Mouse (Mus musculus) right cerebral cortex, postnatal 10 days (tissue): ENCODE results near the gene Zdhhc5.

ENCODE experiments used
- DNase-seq, 2 experiments: peaks; one replicate each; pipeline ENCODE4 v3.0.0; 2021; ENCODE audit warnings: low spot score in 2 of 2

Zdhhc5 gene

DNA sequence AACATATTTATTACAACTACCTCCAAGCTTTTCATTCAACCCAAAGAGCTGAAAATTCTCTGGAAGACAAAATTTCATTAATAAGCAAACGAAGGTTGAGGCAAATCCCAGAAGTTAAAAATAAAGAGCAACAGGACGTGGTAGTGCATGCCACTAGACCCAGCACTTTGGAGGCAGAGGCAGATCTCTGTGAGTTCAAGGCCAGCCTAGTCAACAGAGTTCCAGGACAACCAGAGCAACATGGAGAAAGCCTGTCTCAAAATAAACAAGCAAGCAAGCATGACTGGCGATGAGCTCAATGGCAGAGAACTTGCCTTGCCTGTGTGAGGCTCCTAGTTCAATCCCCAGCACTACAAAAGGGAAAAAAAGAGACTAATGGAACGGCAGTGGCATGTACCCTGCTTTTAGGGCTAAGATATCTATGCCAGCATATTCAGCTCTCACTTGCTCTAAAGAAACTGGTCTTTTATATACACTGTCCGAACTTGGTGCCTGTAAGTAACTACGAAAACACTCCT, 67.9 kb downstream of the Zdhhc5 start:
- no peak for DNase-seq

DNA sequence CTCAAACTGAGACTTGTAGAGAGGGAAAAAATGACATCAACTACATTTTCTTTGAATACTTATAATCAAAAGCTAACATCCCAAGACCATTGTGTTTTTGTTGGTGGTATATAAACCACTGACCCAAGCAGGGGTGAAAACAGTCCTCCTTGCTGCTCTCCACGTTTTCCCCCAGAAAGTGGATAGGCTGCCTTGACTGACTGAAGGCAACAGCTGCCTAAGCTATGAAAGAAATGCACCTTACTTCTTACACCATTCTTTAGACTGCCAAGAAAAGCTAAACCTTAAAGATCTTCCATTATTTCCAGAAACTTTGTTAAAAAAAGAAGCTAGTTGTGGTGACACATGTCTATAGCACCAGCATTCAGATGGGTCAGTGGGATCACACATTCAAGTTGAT, 68.8 kb downstream of the Zdhhc5 start:
- no peak for DNase-seq

DNA sequence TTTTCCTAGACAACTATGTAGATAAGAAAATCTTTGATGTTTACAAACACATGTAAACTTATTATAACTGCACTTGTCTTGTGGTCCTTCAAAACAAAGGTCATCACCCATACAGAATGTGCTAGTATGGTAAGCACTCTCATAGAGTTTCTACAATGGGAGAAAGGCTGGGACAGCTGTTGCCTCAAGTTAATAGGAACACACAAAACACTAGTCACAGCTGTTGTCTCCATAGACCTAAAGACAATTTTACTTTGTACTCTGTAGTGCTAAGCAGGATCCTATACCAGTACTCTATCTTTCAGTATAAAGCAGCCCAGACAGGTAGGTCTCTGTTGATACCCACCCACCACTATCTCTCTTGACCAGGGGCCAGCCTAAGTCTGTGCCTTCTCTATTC, 74.1 kb downstream of the Zdhhc5 start:
- no peak for DNase-seq

- no peak for DNase-seq
Measured at GRCm38 (mm10) chr2:84638428-84639220, 76.4 kb downstream of the Zdhhc5 start.
